Mouse (Mus musculus) embryonic facial prominence, embryonic 12.5 days (tissue): Measurements from ENCODE around the gene Rhd. TPM values are rescaled to one million over a fixed set of nuclear protein-coding genes. Genes with fewer than 3 reads are reported as not detected.
A peak's percentile ranks its signal among the peaks of the same experiment; 100 is the strongest.
"Not testable (repeated sequence)": the region's sequence is repeated elsewhere in the genome, so short reads cannot be mapped to it uniquely, and the experiment has no call there.

Experiments
- ATAC-seq: fragments of 200-750 bp; cut with Nextera tagmentation; 2 replicates; pipeline ENCODE4 v1.8.0; 2017; ENCODE audit not compliant: insufficient number of reproducible peaks, insufficient read depth, low FRiP score, low TSS enrichment
- H3K27ac ChIP-seq: fragments of 300-500 bp; sonication (generic); 2 replicates; pipeline ENCODE4 v1.5.1; 2016; ENCODE audit warnings: mild to moderate bottlenecking
- H3K27me3 ChIP-seq: fragments of 300-500 bp; sonication (generic); 2 replicates; pipeline ENCODE4 v1.6.1; 2016; ENCODE audit warnings: mild to moderate bottlenecking, moderate library complexity
- H3K36me3 ChIP-seq: fragments of 300-500 bp; sonication (generic); 2 replicates; pipeline ENCODE4 v1.6.1; 2016; ENCODE audit warnings: mild to moderate bottlenecking
- H3K4me1 ChIP-seq: fragments of 300-500 bp; sonication (generic); 2 replicates; pipeline ENCODE4 v1.6.1; 2016
- H3K4me2 ChIP-seq: fragments of 300-500 bp; sonication (generic); replicated peaks from 2 replicates; pipeline ENCODE4 v1.6.1; 2016; ENCODE audit warnings: mild to moderate bottlenecking, moderate library complexity
- H3K4me3 ChIP-seq: fragments of 300-500 bp; sonication (generic); 2 replicates; pipeline ENCODE4 v1.5.1; 2016; ENCODE audit warnings: mild to moderate bottlenecking
- H3K9ac ChIP-seq: fragments of 300-500 bp; sonication (generic); 2 replicates; pipeline ENCODE4 v1.6.1; 2016; ENCODE audit warnings: mild to moderate bottlenecking, moderate library complexity
- H3K9me3 ChIP-seq: fragments of 300-500 bp; sonication (generic); 2 replicates; pipeline ENCODE4 v1.6.1; 2016; ENCODE audit warnings: mild to moderate bottlenecking, moderate library complexity
- whole genome bisulfite sequencing: fragments of 180-500 bp; shearing (Covaris S2); methylation state at CpG from one replicate; pipeline ENCODE4 v1.1.7; 2016; 5-methylcytosine and 5-hydroxymethylcytosine counted together
- polyA plus RNA-seq: library from polyadenylated mRNA; unstranded; fragments of >200 nt; fragmentation: Nextera tagmentation; extraction: Ambion mirVana; gene quantifications from 2 replicates; pipeline ENCODE4 v1.2.1, GENCODE M21; 2016

Rhd gene
- polyA plus RNA-seq, 1 experiment from 2014 or later, result 6.8 TPM

DNA sequence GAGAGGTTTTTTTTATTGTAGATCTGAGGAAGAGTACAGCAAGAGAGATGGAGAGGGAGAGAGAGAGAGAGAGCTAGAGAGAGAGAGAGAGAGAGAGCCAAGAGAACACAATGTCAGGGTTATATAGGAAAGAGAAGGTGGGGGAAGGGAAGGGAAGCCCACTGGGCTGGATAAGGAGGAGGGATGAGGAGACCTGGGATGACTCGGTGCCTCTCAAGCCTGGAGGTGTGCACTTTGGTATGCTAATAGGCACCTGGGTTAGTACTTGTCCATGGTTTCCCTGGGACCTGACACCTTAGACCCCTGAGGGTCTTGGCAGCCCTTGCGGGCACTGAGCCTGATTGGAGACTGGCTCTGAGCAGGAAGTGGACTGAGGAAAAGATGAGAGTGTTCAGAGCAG, 7.6 kb downstream of the Rhd start:
- no peaks in the 10 kb centered on the region for H3K36me3 ChIP-seq
- H3K9me3 ChIP-seq, result no peaks in the 10 kb centered on the region
- WGBS, result 31% methylated on average over 2 of the region's 2 CpGs
- ATAC-seq, result no peak
- H3K4me1 ChIP-seq, result peaks cover 17% of the 10 kb centered on the region
- H3K4me2 ChIP-seq, result no peak overlapping the region
- H3K27me3 ChIP-seq, result peaks cover 23% of the 10 kb centered on the region
- H3K27ac ChIP-seq, result no peak overlapping the region
- H3K9ac ChIP-seq, result no peak overlapping the region
- no peak overlapping the region for H3K4me3 ChIP-seq

DNA sequence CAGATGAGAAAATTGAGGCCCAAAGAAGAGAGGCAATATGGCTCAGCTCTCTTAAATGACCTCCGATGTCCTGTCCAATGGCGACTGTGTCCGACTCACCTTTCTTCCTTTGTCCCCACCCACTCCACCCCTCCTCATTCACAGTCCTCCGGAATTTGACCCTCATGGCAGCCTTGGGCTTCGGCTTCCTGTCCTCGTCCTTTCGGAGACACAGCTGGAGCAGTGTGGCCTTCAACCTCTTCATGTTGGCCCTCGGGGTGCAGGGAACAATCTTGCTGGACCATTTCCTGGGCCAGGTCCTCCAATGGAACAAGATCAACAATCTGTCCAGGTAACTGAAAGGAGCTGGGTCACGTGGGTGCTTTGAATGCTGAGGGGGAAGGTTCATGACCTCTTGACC, 11.8 kb downstream of the Rhd start:
- Histone ChIP-seq H3K4me1 (0 out of 2 replicates have a peak, but pooled peaks cover 3% of the 10 kb centered on the region), H3K27me3 (0 out of 2 replicates have a peak, but pooled peaks cover 3% of the 10 kb centered on the region), H3K4me3 (no peak overlapping the region), H3K4me2 (no peak overlapping the region), H3K27ac (no peak overlapping the region), H3K9me3 (no peaks in the 10 kb centered on the region), H3K9ac (no peak overlapping the region), H3K36me3 (no peaks in the 10 kb centered on the region)
- whole genome bisulfite sequencing, result 66% methylated on average over 9 of the region's 9 CpGs
- no peak for ATAC-seq

DNA sequence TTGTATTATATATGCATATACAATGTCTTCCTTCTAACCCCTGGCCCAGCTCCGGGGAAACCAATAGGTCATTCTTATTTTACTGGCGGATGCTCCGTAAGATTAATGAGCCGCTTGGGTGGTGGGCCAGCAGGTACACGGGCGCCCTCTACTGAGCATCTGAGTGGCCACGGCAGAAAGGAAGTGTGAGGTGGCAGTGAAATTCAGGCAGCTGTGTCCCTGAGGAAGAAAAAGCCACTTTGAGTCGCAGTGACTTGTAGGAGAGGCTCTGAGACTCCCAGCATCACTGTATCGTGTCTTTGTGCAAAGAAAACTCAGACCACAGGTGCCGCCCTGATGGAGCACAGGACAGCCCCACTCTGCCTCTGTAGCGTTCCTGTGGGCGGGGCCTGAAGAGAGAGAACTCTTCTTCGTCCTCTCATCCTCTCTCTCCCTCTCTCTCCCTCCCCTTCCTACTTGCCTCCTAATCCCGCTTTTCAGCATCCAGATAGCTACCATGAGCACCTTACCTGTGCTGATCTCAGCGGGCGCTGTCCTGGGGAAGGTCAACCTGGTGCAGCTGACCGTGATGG, 15.2 kb downstream of the Rhd start:
- no peak for ATAC-seq
- 1% methylated on average over 17 of the region's 17 CpGs for WGBS
- Histone ChIP-seq H3K9me3 (no peaks in the 10 kb centered on the region), H3K4me3 (peak overlapping the region; percentile 33), H3K4me1 (0 out of 2 replicates have a peak, but pooled peaks cover 3% of the 10 kb centered on the region), H3K9ac (peak overlapping the region; percentile 15; the same call in 1 of the 2 replicates), H3K27me3 (no peaks in the 10 kb centered on the region), H3K36me3 (no peaks in the 10 kb centered on the region), H3K27ac (no peak overlapping the region), H3K4me2 (peak overlapping the region; percentile 60)

DNA sequence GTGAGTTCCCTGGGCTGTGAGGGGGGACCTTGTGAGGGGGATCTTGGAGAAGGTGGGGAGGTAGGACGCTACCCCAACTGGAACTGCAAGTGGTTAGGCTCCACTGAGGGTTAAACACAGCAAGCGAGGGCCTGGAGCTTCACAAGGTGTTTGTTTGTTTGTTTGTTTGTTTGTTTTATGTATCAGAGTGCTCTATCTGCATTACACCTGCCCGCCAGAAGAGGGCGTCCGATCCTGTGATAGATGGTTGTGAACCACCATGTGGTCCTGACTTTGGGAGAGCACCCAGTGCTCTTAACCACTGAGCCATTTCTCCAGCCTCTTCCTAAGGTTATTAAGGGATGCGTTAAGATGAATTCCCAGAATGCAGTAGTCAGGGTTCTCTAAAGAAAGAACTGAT, 15.7 kb downstream of the Rhd start:
- no peak for ATAC-seq
- 35% methylated on average over 6 of the region's 6 CpGs for WGBS
- H3K27me3 ChIP-seq, result no peaks in the 10 kb centered on the region
- no peaks in the 10 kb centered on the region for H3K36me3 ChIP-seq
- H3K4me2 ChIP-seq, result peak overlapping the region; percentile 60
- H3K27ac ChIP-seq, result no peak overlapping the region
- peak overlapping the region; percentile 15; the same call in 1 of the 2 replicates for H3K9ac ChIP-seq
- 0 out of 2 replicates have a peak, but pooled peaks cover 3% of the 10 kb centered on the region for H3K4me1 ChIP-seq
- peak overlapping the region; percentile 33 for H3K4me3 ChIP-seq
- no peaks in the 10 kb centered on the region for H3K9me3 ChIP-seq

DNA sequence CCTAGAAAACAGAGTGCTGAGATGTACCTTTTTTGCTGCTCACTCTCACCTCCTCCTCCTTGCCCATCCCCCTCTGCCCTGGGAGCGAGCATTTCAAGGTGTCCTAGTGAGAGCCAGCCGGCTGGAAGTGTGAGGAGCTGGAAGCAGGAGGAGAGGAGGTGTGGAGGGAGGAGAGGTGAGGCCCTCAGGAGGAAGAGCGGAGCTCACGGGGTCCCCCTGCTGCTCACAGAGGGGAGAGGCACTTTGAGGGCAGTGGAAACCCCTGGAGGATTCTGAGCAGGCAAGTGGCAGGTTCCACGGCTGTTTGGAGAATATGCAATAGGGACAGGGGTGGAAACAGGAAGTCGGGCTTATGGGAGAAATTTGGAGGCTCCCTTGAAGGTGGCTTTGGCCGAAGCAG, 18.9 kb downstream of the Rhd start:
- WGBS, result 29% methylated on average over 7 of the region's 7 CpGs
- H3K27me3 ChIP-seq, result no peaks in the 10 kb centered on the region
- no peaks in the 10 kb centered on the region for H3K36me3 ChIP-seq
- H3K27ac ChIP-seq, result no peak overlapping the region
- H3K4me2 ChIP-seq, result no peak overlapping the region
- no peak for ATAC-seq
- no peak overlapping the region for H3K9ac ChIP-seq
- no peak overlapping the region for H3K4me3 ChIP-seq
- no peaks in the 10 kb centered on the region for H3K9me3 ChIP-seq
- 0 out of 2 replicates have a peak, but pooled peaks cover 3% of the 10 kb centered on the region for H3K4me1 ChIP-seq

DNA sequence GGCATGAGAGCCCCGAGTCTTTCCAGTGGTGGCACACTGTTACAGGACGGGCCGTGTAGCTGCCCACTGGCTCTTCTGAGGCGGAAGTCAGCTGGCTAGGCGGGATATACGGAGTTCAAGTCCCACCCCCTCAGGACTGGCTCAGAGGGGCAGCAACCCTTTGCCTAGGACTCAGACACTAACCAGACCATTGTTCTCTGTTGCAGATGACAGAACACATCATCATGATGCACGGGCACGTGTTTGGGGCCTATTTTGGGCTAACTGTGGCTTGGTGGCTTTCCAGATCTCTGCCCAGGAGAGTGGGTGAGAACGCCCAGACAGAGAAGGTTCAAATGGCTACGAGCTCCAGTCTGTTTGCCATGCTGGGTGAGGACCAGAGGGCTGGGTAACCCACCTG, 19.5 kb downstream of the Rhd start:
- WGBS, result 79% methylated on average over 10 of the region's 10 CpGs
- no peaks in the 10 kb centered on the region for H3K36me3 ChIP-seq
- ATAC-seq, result no peak

DNA sequence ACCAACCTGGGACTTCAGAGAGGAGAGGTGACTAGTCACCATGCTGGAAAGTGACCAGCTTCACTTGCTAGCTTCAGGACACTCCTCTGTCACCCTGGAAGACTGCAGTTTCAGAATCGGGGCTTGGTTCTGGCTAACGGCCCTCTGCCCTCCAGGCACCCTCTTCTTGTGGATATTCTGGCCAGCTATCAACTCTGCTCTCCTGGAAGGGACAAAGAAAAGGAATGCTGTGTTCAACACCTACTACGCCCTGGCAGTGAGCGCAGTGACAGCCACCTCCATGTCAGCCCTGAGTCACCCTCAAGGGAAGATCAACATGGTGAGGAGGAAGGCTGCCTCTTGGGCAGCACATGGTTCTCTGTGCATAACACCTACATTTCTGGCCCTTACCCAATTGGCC, 20.0 kb downstream of the Rhd start:
- Histone ChIP-seq H3K27me3 (no peaks in the 10 kb centered on the region), H3K9ac (no peak overlapping the region), H3K4me3 (no peak overlapping the region), H3K4me2 (no peak overlapping the region), H3K27ac (no peak overlapping the region), H3K9me3 (peaks cover 3% of the 10 kb centered on the region; the same call in 1 of the 2 replicates), H3K4me1 (0 out of 2 replicates have a peak, but pooled peaks cover 3% of the 10 kb centered on the region), H3K36me3 (no peaks in the 10 kb centered on the region)
- WGBS, result 88% methylated on average over 4 of the region's 4 CpGs
- no peak for ATAC-seq

More for the DNA sequence above, 19.5 kb downstream of the Rhd start:
- no peak overlapping the region for H3K4me3 ChIP-seq
- no peak overlapping the region for H3K9ac ChIP-seq
- H3K27me3 ChIP-seq, result no peaks in the 10 kb centered on the region
- no peak overlapping the region for H3K27ac ChIP-seq
- H3K4me1 ChIP-seq, result 0 out of 2 replicates have a peak, but pooled peaks cover 3% of the 10 kb centered on the region
- H3K9me3 ChIP-seq, result peaks cover under 1% of the 10 kb centered on the region; the same call in 1 of the 2 replicates
- H3K4me2 ChIP-seq, result no peak overlapping the region

DNA sequence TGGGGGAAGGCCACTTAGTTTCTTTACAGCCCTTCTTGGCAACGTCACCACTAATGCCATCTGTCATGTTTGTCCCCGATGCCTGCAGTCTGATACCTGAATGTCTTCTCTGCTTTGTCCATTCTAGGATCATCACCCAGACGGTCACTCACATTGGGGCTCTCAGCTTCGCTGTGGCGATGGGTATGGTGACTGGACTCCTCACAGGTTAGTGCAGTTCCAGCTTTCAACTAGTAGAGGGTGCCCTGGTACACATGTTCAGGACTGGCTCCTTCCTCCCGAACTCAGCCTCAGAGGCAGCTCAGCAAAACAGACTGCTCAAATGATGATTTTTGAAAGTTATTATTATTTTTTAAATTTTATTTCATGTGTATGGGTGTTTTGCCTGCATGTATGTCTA, 27.8 kb downstream of the Rhd start:
- Histone ChIP-seq H3K4me1 (no peaks in the 10 kb centered on the region), H3K4me2 (no peak overlapping the region), H3K27ac (no peak overlapping the region), H3K9ac (no peak overlapping the region), H3K9me3 (peaks cover 3% of the 10 kb centered on the region; the same call in 1 of the 2 replicates), H3K36me3 (peaks cover 28% of the 10 kb centered on the region), H3K4me3 (no peak overlapping the region), H3K27me3 (no peaks in the 10 kb centered on the region)
- 76% methylated on average over 6 of the region's 6 CpGs for WGBS
- ATAC-seq, result no peak

DNA sequence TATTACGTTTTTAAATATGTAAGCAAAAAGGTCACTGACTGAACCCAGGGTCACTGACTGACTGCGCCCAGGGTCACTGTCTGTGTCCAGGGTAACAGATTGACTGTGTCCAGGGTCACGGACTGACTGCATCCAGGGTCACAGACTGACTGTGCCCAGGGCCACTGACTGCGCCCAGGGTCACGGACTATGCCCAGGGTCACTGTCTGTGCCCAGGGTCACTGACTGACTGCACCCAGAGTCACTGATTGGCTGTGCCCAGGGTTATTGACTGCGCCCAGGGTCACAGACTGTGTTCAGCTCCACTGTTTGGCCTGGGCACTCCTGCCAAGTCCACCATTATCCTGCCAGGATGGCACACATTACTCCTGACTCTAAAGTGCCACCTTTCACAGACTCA, 32.9 kb downstream of the Rhd start:
- ATAC-seq, result no peak
- 82% methylated on average over 6 of the region's 6 CpGs for WGBS
- H3K27me3 ChIP-seq, result no peaks in the 10 kb centered on the region

DNA sequence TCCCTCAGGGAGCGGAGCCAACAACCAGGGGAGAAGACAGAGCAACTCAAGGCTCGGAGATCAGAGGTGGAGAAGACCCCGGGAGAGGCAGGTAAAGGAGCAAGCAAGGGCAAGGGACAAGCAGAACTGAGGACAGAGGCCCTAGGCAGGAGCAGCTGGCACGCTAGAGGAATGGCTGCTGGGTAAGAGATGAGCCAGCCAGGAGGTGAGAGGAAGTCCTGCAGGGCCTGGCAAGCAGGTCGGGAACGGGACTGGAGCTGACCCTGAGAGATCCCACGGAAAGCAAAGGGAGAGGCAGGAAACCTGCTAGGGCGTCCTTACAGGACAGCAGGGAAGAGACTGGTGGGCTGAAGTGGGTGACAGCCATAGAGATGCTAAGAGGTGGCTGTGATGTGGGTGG, 36.8 kb downstream of the Rhd start:
- ATAC-seq, result no peak
- Histone ChIP-seq H3K36me3 (peaks cover 97% of the 10 kb centered on the region), H3K4me1 (no peaks in the 10 kb centered on the region), H3K27ac (no peak overlapping the region), H3K4me2 (no peak overlapping the region), H3K9ac (no peak overlapping the region), H3K4me3 (no peak overlapping the region), H3K27me3 (no peaks in the 10 kb centered on the region), H3K9me3 (no peaks in the 10 kb centered on the region)
- 89% methylated on average over 8 of the region's 8 CpGs for WGBS

More for the DNA sequence above, 32.9 kb downstream of the Rhd start:
- H3K36me3 ChIP-seq, result peaks cover 76% of the 10 kb centered on the region
- no peak overlapping the region for H3K9ac ChIP-seq
- H3K27ac ChIP-seq, result no peak overlapping the region
- no peaks in the 10 kb centered on the region for H3K9me3 ChIP-seq
- H3K4me1 ChIP-seq, result no peaks in the 10 kb centered on the region
- H3K4me3 ChIP-seq, result no peak overlapping the region
- H3K4me2 ChIP-seq, result no peak overlapping the region

DNA sequence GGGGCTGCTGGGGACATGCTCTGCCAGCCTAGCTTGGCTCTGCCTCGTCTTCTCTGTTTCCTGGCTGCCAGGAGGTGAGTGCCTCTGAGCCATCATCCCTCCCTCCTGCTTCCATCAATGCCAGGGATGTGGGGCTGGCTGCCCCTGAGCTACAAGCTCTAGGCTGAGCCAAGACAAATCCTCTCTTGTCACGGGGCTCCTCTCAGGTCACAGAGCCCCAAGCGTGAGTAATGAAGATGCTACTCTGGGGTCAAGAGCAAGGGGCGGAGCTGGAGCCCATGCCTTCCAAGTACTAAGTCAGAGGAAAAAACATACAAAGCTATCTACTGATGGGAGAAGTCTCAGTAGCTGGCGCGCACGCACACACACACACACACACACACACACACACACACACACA, 38.7 kb downstream of the Rhd start:
- Histone ChIP-seq H3K4me3 (no peak overlapping the region), H3K4me2 (no peak overlapping the region), H3K4me1 (no peaks in the 10 kb centered on the region), H3K36me3 (peaks cover 98% of the 10 kb centered on the region), H3K9me3 (no peaks in the 10 kb centered on the region), H3K27ac (no peak overlapping the region), H3K27me3 (no peaks in the 10 kb centered on the region), H3K9ac (no peak overlapping the region)
- WGBS, result 75% methylated on average over 7 of the region's 7 CpGs
- no peak for ATAC-seq

DNA sequence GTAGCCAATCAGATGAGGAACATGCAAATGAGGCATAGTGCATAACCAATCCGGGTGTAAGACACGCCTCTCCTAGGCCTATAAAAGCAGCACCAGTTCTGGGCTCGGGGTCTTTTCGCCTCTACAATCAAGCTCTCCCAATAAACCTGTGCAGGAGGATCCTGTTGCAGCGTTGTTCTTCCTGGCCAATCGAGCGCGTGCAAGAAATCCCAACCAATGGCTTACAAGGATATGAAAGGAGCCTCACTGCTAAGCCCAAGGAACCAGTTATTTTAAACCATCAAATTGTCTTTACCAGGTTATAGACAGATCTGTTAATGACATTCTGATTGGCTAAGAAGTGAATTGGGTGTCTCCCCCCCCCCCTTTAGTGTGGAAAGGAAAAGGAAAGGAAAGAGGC, 47.1 kb downstream of the Rhd start:
- not testable (repeated sequence) for ATAC-seq, H3K4me2 ChIP-seq, H3K4me3 ChIP-seq, H3K27me3 ChIP-seq, H3K4me1 ChIP-seq, H3K27ac ChIP-seq, H3K9ac ChIP-seq, H3K9me3 ChIP-seq
- peaks cover 46% of the 10 kb centered on the region for H3K36me3 ChIP-seq
- WGBS, result 96% methylated on average over 7 of the region's 8 CpGs
